Mouse (Mus musculus): ENCODE measurements around the gene Cyp2w1. TPM values are rescaled to one million over a fixed set of nuclear protein-coding genes. Genes with fewer than 3 reads are reported as not detected.

Cyp2w1 gene
- polyA plus RNA-seq, 1 experiment = not detected

- DNase-seq (ENCODE audit: extremely low spot score in 1 of 2, low spot score in 1 of 2) = no peak
Observed at GRCm38 (mm10) chr5:139398786-139399185, 46.4 kb downstream of the Cyp2w1 start.

GRCm38 (mm10) chr5:139399991-139400390 is 47.6 kb downstream of the Cyp2w1 start:
- no peak for DNase-seq (ENCODE audit: extremely low spot score in 1 of 2, low spot score in 1 of 2)

- no peak for DNase-seq (ENCODE audit: extremely low spot score in 1 of 2, low spot score in 1 of 2)
Observed at GRCm38 (mm10) chr5:139402106-139402505, 49.7 kb downstream of the Cyp2w1 start.

GRCm38 (mm10) chr5:139403692-139404260 is 51.4 kb downstream of the Cyp2w1 start:
- DNase-seq (ENCODE audit: extremely low spot score in 1 of 2, low spot score in 1 of 2) = no peak

- no peak for DNase-seq (ENCODE audit: extremely low spot score in 1 of 2, low spot score in 1 of 2)
Observed at GRCm38 (mm10) chr5:139404801-139405401, 52.5 kb downstream of the Cyp2w1 start, which contains the start of gene C130050O18Rik. Gene C130050O18Rik, plus strand, starts transcription at chr5:139405280.

GRCm38 (mm10) chr5:139405478-139405877 is 53.1 kb downstream of the Cyp2w1 start:
- DNase-seq (ENCODE audit: extremely low spot score in 1 of 2, low spot score in 1 of 2) = no peak

- DNase-seq (ENCODE audit: extremely low spot score in 1 of 2, low spot score in 1 of 2) = no peak
Observed at GRCm38 (mm10) chr5:139405953-139406352, 53.5 kb downstream of the Cyp2w1 start.

Other genes starting within 250 kb of the Cyp2w1 start
- gene Prkar1b, start 202.6 kb upstream of the Cyp2w1 start, polyA plus RNA-seq (2012; rRNA removed) = 752 and 764 TPM in 2 replicates
- gene Dnaaf5, start 202.4 kb upstream of the Cyp2w1 start, polyA plus RNA-seq (2012; rRNA removed) = 7.0 and 7.2 TPM in 2 replicates
- 102 and 115 TPM in 2 replicates for gene Sun1, start 152.0 kb upstream of the Cyp2w1 start, polyA plus RNA-seq (2012; rRNA removed)
- 81.8 and 91.6 TPM in 2 replicates for gene Get4, start 100.3 kb upstream of the Cyp2w1 start, polyA plus RNA-seq (2012; rRNA removed)
- 178 and 201 TPM in 2 replicates for gene Adap1, start 27.0 kb upstream of the Cyp2w1 start, polyA plus RNA-seq (2012; rRNA removed)
- 93.5 and 97.3 TPM in 2 replicates for gene Cox19, start 1.2 kb upstream of the Cyp2w1 start, polyA plus RNA-seq (2012; rRNA removed)
- 12.0 and 15.2 TPM in 2 replicates for gene Gpr146, start 25.1 kb downstream of the Cyp2w1 start, polyA plus RNA-seq (2012; rRNA removed)
- gene C130050O18Rik, start 52.7 kb downstream of the Cyp2w1 start, polyA plus RNA-seq (2012; rRNA removed) = 0.42 and 0.44 TPM in 2 replicates
- gene Gper1, start 70.5 kb downstream of the Cyp2w1 start, polyA plus RNA-seq (2012; rRNA removed) = 4.7 and 5.7 TPM in 2 replicates
- 13.6 and 14.7 TPM in 2 replicates for gene 3110082I17Rik, start 107.9 kb downstream of the Cyp2w1 start, polyA plus RNA-seq (2012; rRNA removed)
- gene Zfand2a, start 131.9 kb downstream of the Cyp2w1 start, polyA plus RNA-seq (2012; rRNA removed) = 45.4 and 49.0 TPM in 2 replicates
- gene Uncx, start 190.9 kb downstream of the Cyp2w1 start, polyA plus RNA-seq (2012; rRNA removed) = 0.08 and 0.44 TPM in 2 replicates